ENCODE assay signal across 22 mouse cellular contexts in genomic region chr1:37480731-37481130, GRCm38 (mm10). TPM values are rescaled to one million over a fixed set of nuclear protein-coding genes. Genes with fewer than 3 reads are reported as not detected.
A peak's percentile ranks its signal among the peaks of the same experiment; 100 is the strongest.
DNase-seq lines count a peak whose midpoint lies in the region; ATAC-seq and TF ChIP-seq lines count a peak whose summit lies in the region.
"Had no signal": no experiment of that assay in that cellular context is flagged by ENCODE, and none has a peak within 500 bp of the region (broad histone marks: within the 10 kb centered on the region; RNA-seq: fewer than 3 reads in every experiment).

No protein-coding gene starts in this region.

- H3K4me3 ChIP-seq in heart, embryonic 16.5 days (ENCODE audit: low read length) = no peak overlapping the region
- H3K4me3 ChIP-seq in spleen, adult 2 months (ENCODE audit: extremely low read depth, insufficient read depth, insufficient read length) = no peak overlapping the region
- peak overlapping the region; percentile 11; the same call in 1 of the 2 replicates for H3K4me3 ChIP-seq in G1E (ENCODE audit: low read depth, low read length)
- no peak overlapping the region for H3K4me3 ChIP-seq in liver, embryonic 15.5 days (replicated peaks)
- H3K4me3 ChIP-seq in heart, embryonic 10.5 days = no peak overlapping the region
- H3K4me3 ChIP-seq in kidney, embryonic 15.5 days (replicated peaks) = no peak overlapping the region
- H3K4me3 ChIP-seq: embryonic facial prominence, embryonic 10.5 days; forebrain, embryonic 13.5 days; heart, embryonic 15.5 days; hindbrain, embryonic 12.5 days had no signal

- H3K36me3 ChIP-seq in heart, embryonic 16.5 days (ENCODE audit: control insufficient read depth, insufficient read depth) = no peaks in the 10 kb centered on the region
- H3K36me3 ChIP-seq in spleen, adult 2 months (ENCODE audit: control insufficient read depth, insufficient read depth, low read length) = no peaks in the 10 kb centered on the region
- H3K36me3 ChIP-seq in G1E (replicated peaks) = peaks cover 52% of the 10 kb centered on the region
- no peaks in the 10 kb centered on the region for H3K36me3 ChIP-seq in liver, embryonic 15.5 days (replicated peaks)
- H3K36me3 ChIP-seq in heart, embryonic 10.5 days = no peaks in the 10 kb centered on the region
- H3K36me3 ChIP-seq in kidney, embryonic 15.5 days = no peaks in the 10 kb centered on the region
- H3K36me3 ChIP-seq: embryonic facial prominence, embryonic 10.5 days; hindbrain, embryonic 12.5 days had no signal

- DNase-seq in heart, postnatal 25 days (ENCODE audit: low spot score) = no peak
- peak in 1 of 2 experiments; percentile 25 for DNase-seq in spleen, adult 2 months (ENCODE audit: low read depth in 1 of 2, low spot score in 2 of 2)
- no peak for DNase-seq in spleen, adult 12 weeks (ENCODE audit: low spot score)
- DNase-seq in G1E (ENCODE audit: low spot score) = no peak
- no peak for DNase-seq in heart, embryonic 10.5 days (ENCODE audit: low spot score)
- DNase-seq: adrenal gland, adult 8-10 months; adrenal gland, postnatal 36 days; cerebellum, adult 2 months; cerebellum, postnatal 10 days; gastrocnemius, postnatal 36 days; heart, adult 18-20 months; heart, postnatal 4 days had no signal

- H3K9ac ChIP-seq in heart, embryonic 16.5 days (ENCODE audit: low read length) = no peak overlapping the region
- no peak overlapping the region for H3K9ac ChIP-seq in liver, embryonic 15.5 days
- no peak overlapping the region for H3K9ac ChIP-seq in kidney, embryonic 15.5 days
- H3K9ac ChIP-seq: forebrain, embryonic 13.5 days; heart, embryonic 15.5 days; hindbrain, embryonic 12.5 days had no signal

- H3K9me3 ChIP-seq in heart, embryonic 16.5 days (replicated peaks; ENCODE audit: control insufficient read depth, low read length) = no peaks in the 10 kb centered on the region
- peaks cover 2% of the 10 kb centered on the region for H3K9me3 ChIP-seq in G1E (replicated peaks)
- H3K9me3 ChIP-seq in liver, embryonic 15.5 days (replicated peaks) = no peaks in the 10 kb centered on the region
- no peaks in the 10 kb centered on the region for H3K9me3 ChIP-seq in heart, embryonic 10.5 days
- H3K9me3 ChIP-seq in kidney, embryonic 15.5 days (replicated peaks) = no peaks in the 10 kb centered on the region
- H3K9me3 ChIP-seq: embryonic facial prominence, embryonic 10.5 days; forebrain, embryonic 13.5 days; heart, embryonic 15.5 days; hindbrain, embryonic 12.5 days had no signal

- peak overlapping the region; percentile 52; the same call in 1 of the 2 replicates for H3K27ac ChIP-seq in heart, embryonic 16.5 days (ENCODE audit: low read length)
- peak overlapping the region; percentile 68 for H3K27ac ChIP-seq in spleen, adult 2 months (ENCODE audit: insufficient read depth, low read length)
- H3K27ac ChIP-seq in liver, embryonic 15.5 days (replicated peaks) = peak overlapping the region; percentile 51
- H3K27ac ChIP-seq in heart, embryonic 10.5 days = no peak overlapping the region
- H3K27ac ChIP-seq in kidney, embryonic 15.5 days = no peak overlapping the region
- H3K27ac ChIP-seq: embryonic facial prominence, embryonic 10.5 days; forebrain, embryonic 13.5 days; heart, embryonic 15.5 days; hindbrain, embryonic 12.5 days had no signal

- intact Hi-C loops in heart, postnatal 25 days (cut with DNase I) = no loop called here

- no peak for TF ChIP-seq POLR2A in spleen, adult 2 months (IDR thresholded peaks at IDR 0.05; ENCODE audit: low read depth, low read length)

- 77% methylated on average over 6 of the region's 6 CpGs for WGBS in heart, embryonic 16.5 days
- WGBS in spleen, adult 2 months = 34% methylated on average over 6 of the region's 6 CpGs
- WGBS in liver, embryonic 15.5 days (ENCODE audit: insufficient replicate concordance) = 61% methylated on average over 6 of the region's 6 CpGs
- WGBS in heart, embryonic 10.5 days = 77% methylated on average over 6 of the region's 6 CpGs
- WGBS in kidney, embryonic 15.5 days = 78% methylated on average over 6 of the region's 6 CpGs

- ATAC-seq in heart, embryonic 16.5 days (replicated peaks; ENCODE audit: extremely low read depth, insufficient read depth, low FRiP score) = no peak
- ATAC-seq in G1E (ENCODE audit: extremely low read depth, insufficient number of reproducible peaks, low FRiP score, poor library complexity, severe bottlenecking) = no peak
- no peak for ATAC-seq in liver, embryonic 15.5 days (ENCODE audit: insufficient read depth)
- no peak for ATAC-seq in kidney, embryonic 15.5 days (replicated peaks; ENCODE audit: low FRiP score)
- ATAC-seq: forebrain, embryonic 13.5 days; hindbrain, embryonic 16.5 days had no signal

- no peaks in the 10 kb centered on the region for H3K27me3 ChIP-seq in heart, embryonic 16.5 days (ENCODE audit: control insufficient read depth, insufficient read depth, low read length)
- H3K27me3 ChIP-seq in spleen, adult 2 months (ENCODE audit: control insufficient read depth, insufficient read depth, low read length) = no peaks in the 10 kb centered on the region
- H3K27me3 ChIP-seq in G1E (ENCODE audit: insufficient read depth, low read length) = no peaks in the 10 kb centered on the region
- H3K27me3 ChIP-seq in liver, embryonic 15.5 days = no peaks in the 10 kb centered on the region
- no peaks in the 10 kb centered on the region for H3K27me3 ChIP-seq in heart, embryonic 10.5 days (ENCODE audit: insufficient read depth, poor library complexity, severe bottlenecking)
- no peaks in the 10 kb centered on the region for H3K27me3 ChIP-seq in kidney, embryonic 15.5 days
- H3K27me3 ChIP-seq: CH12.LX; forebrain, embryonic 13.5 days; heart, embryonic 15.5 days; hindbrain, embryonic 12.5 days had no signal

- TF ChIP-seq CTCF in spleen, adult 2 months (IDR thresholded peaks at IDR 0.05; ENCODE audit: extremely low read depth, insufficient read depth, insufficient read length, insufficient replicate concordance) = no peak
- TF ChIP-seq CTCF in G1E (IDR thresholded peaks at IDR 0.05; ENCODE audit: low read depth, low read length) = no peak

- no peak overlapping the region for H3K4me2 ChIP-seq in heart, embryonic 16.5 days (ENCODE audit: low read depth, low read length)
- H3K4me2 ChIP-seq in liver, embryonic 15.5 days = no peak overlapping the region
- no peak overlapping the region for H3K4me2 ChIP-seq in kidney, embryonic 15.5 days
- H3K4me2 ChIP-seq: forebrain, embryonic 13.5 days; heart, embryonic 11.5 days; heart, embryonic 15.5 days; hindbrain, embryonic 12.5 days had no signal

- H3K4me1 ChIP-seq in heart, embryonic 16.5 days (ENCODE audit: control insufficient read depth, insufficient read depth, low read length) = peaks cover 6% of the 10 kb centered on the region
- H3K4me1 ChIP-seq in spleen, adult 2 months (ENCODE audit: control insufficient read depth, insufficient read depth, insufficient read length) = peaks cover 17% of the 10 kb centered on the region; the same call in 1 of the 2 replicates
- peaks cover 71% of the 10 kb centered on the region for H3K4me1 ChIP-seq in G1E (ENCODE audit: insufficient read depth, low read depth, low read length)
- peaks cover 56% of the 10 kb centered on the region for H3K4me1 ChIP-seq in liver, embryonic 15.5 days (replicated peaks)
- H3K4me1 ChIP-seq in heart, embryonic 10.5 days = 0 out of 2 replicates have a peak, but pooled peaks cover 6% of the 10 kb centered on the region
- no peaks in the 10 kb centered on the region for H3K4me1 ChIP-seq in kidney, embryonic 15.5 days
- H3K4me1 ChIP-seq: forebrain, embryonic 13.5 days; hindbrain, embryonic 12.5 days had no signal

RNA-seq across cellular contexts. Expression of gene Unc50, which starts 50.8 kb away (rescaled TPM):
- polyA plus RNA-seq in heart, embryonic 16.5 days (2015; fragmentation: Nextera tagmentation; extraction: Ambion mirVana) = 78.8 and 86.6 TPM in 2 replicates
- total RNA-seq in heart, postnatal 25 days (2021) = 10 to 100 TPM; 28.3 to 34.2 TPM
- 32.7 and 35.2 TPM in 2 replicates for polyA plus RNA-seq in spleen, adult 2 months (2012; rRNA removed)
- total RNA-seq in G1E (2014; fragmentation: Nextera tagmentation) = 39.7 and 57.1 TPM in 2 replicates
- 119 and 120 TPM in 2 replicates for total RNA-seq in G1E (2017)
- polyA plus RNA-seq in G1E (2012) = 44.7 and 45.2 TPM in 2 replicates
- polyA plus RNA-seq in liver, embryonic 15.5 days (2015; fragmentation: Nextera tagmentation; extraction: Ambion mirVana) = 68.6 and 70.6 TPM in 2 replicates
- polyA plus RNA-seq in heart, embryonic 10.5 days (2016; fragmentation: Nextera tagmentation; extraction: Ambion mirVana) = 86.2 and 97.7 TPM in 2 replicates
- 128 and 140 TPM in 2 replicates for polyA plus RNA-seq in kidney, embryonic 15.5 days (2015; fragmentation: Nextera tagmentation; extraction: Ambion mirVana)

RNA-seq across cellular contexts. Expression of gene Coa5, which starts 50.8 kb away (rescaled TPM):
- polyA plus RNA-seq in heart, embryonic 16.5 days (2015; fragmentation: Nextera tagmentation; extraction: Ambion mirVana) = 67.5 and 68.0 TPM in 2 replicates
- total RNA-seq in heart, postnatal 25 days (2021) = 100 to 1,000 TPM in 1 of 2 experiments, 10 to 100 TPM in 1; 99.1 to 103 TPM
- polyA plus RNA-seq in spleen, adult 2 months (2012; rRNA removed) = 27.7 and 30.8 TPM in 2 replicates
- 137 and 145 TPM in 2 replicates for total RNA-seq in G1E (2014; fragmentation: Nextera tagmentation)
- total RNA-seq in G1E (2017) = 117 and 124 TPM in 2 replicates
- 18.9 and 24.7 TPM in 2 replicates for polyA plus RNA-seq in G1E (2012)
- polyA plus RNA-seq in liver, embryonic 15.5 days (2015; fragmentation: Nextera tagmentation; extraction: Ambion mirVana) = 25.6 and 26.0 TPM in 2 replicates
- 71.4 and 96.5 TPM in 2 replicates for polyA plus RNA-seq in heart, embryonic 10.5 days (2016; fragmentation: Nextera tagmentation; extraction: Ambion mirVana)
- polyA plus RNA-seq in kidney, embryonic 15.5 days (2015; fragmentation: Nextera tagmentation; extraction: Ambion mirVana) = 48.8 and 48.9 TPM in 2 replicates

Comparison
In these comparisons a context has a peak if more than half of its experiments do, and no peak if none do; other contexts are left out.
1. H3K27ac ChIP-seq: peak in heart, embryonic 16.5 days (single experiment), spleen, adult 2 months (single experiment) and liver, embryonic 15.5 days (single experiment); none in heart, embryonic 10.5 days (single experiment) and kidney, embryonic 15.5 days (single experiment).